Mouse (Mus musculus) small intestine, adult 2 months (tissue): ENCODE results near the gene Sh3d19.

Experiments
- CTCF ChIP-seq: fragments of 200-500 bp; IDR thresholded peaks from 2 replicates; pipeline ENCODE4 v1.5.1; 2012; ENCODE audit warnings: low read depth, mild to moderate bottlenecking, control low read depth, inconsistent platforms, low read length, moderate library complexity, mixed read lengths; ENCODE audit not compliant: insufficient replicate concordance, insufficient read length; ENCODE audit errors: extremely low read depth
- POLR2A ChIP-seq: fragments of 200-500 bp; IDR thresholded peaks from 2 replicates; pipeline ENCODE4 v1.6.1; 2012; ENCODE audit warnings: low read depth, mild to moderate bottlenecking, control low read depth, inconsistent platforms, low read length, moderate library complexity

- TF ChIP-seq CTCF, result no peak
- no peak for TF ChIP-seq POLR2A
These were observed 85.8 kb downstream of the Sh3d19 start for GRCm38 (mm10) chr3:86056678-86057077.
